Mouse (Mus musculus) testis, adult 2 months (tissue): ENCODE measurements around the gene Zcchc8.

Experiments
- CTCF ChIP-seq: fragments of 200-500 bp; IDR thresholded peaks from 2 replicates; pipeline ENCODE4 v1.5.1; 2012; ENCODE audit warnings: low read depth, mild to moderate bottlenecking, inconsistent platforms, low read length, moderate library complexity; ENCODE audit not compliant: control insufficient read depth, insufficient read depth, insufficient replicate concordance
- POLR2A ChIP-seq: fragments of 200-500 bp; IDR thresholded peaks from 2 replicates; pipeline ENCODE4 v1.6.1; 2012; ENCODE audit warnings: low read depth, mild to moderate bottlenecking, inconsistent platforms, low read length, moderate library complexity; ENCODE audit not compliant: control insufficient read depth

DNA sequence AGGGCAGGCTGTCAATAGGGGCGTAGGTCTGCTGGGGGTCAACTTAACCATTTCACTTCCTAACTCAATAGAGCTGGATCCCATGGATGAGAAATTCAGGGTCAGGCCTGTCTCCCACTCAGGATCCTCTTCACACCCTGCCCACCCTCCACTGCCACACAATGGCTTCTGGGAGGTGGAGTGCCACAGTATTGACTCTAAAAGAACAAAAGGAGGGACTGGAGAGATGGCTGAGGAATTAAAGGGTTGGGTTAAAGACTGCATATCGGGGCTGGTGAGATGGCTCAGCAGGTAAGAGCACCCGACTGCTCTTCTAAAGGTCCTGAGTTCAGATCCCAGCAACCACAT lies 49.5 kb downstream of the Zcchc8 start:
- no peak for TF ChIP-seq CTCF
- no peak for TF ChIP-seq POLR2A
